Mouse (Mus musculus) spleen, adult 2 months (tissue): Measurements from ENCODE around the gene Ddx4.

Source experiments
- CTCF ChIP-seq: fragments of 200-500 bp; IDR thresholded peaks from 2 replicates; pipeline ENCODE4 v1.5.1; 2011; ENCODE audit warnings: mild to moderate bottlenecking, inconsistent platforms; ENCODE audit not compliant: insufficient read depth, insufficient read length, insufficient replicate concordance; ENCODE audit errors: extremely low read depth
- POLR2A ChIP-seq: fragments of 200-500 bp; IDR thresholded peaks from 2 replicates; pipeline ENCODE4 v1.6.1; 2011; ENCODE audit warnings: low read depth, low read length, inconsistent platforms

GRCm38 (mm10) chr13:112642897-112643296, 9.4 kb downstream of the Ddx4 start:
- TF ChIP-seq CTCF, result no peak
- TF ChIP-seq POLR2A, result no peak
